Comparison of ENCODE assay signal across 9 mouse cellular contexts in genomic region chr12:8452766-8453621, GRCm38 (mm10). TPM values are rescaled to one million over a fixed set of nuclear protein-coding genes. Genes with fewer than 3 reads are reported as not detected.
DNase-seq lines count a peak whose midpoint lies in the region; ATAC-seq and TF ChIP-seq lines count a peak whose summit lies in the region.
"Had no signal": no experiment of that assay in that cellular context is flagged by ENCODE, and none has a peak within 500 bp of the region (broad histone marks: within the 10 kb centered on the region; RNA-seq: fewer than 3 reads in every experiment).

No protein-coding gene starts in this region.

- no peak overlapping the region for H3K9ac ChIP-seq in midbrain, embryonic 11.5 days (ENCODE audit: low read length)
- H3K9ac ChIP-seq in midbrain, embryonic 16.5 days (ENCODE audit: low read depth, low read length), result no peak overlapping the region
- no peak overlapping the region for H3K9ac ChIP-seq in stomach, embryonic 16.5 days (ENCODE audit: low read length)
- H3K9ac ChIP-seq: liver, embryonic 15.5 days had no signal

- peak; percentile 69 to 83 for DNase-seq in heart, adult 18-20 months
- DNase-seq in heart, postnatal 4 days, result no peak
- peak; percentile 67 for DNase-seq in midbrain, embryonic 11.5 days (ENCODE audit: low spot score, missing footprints)
- no peak for DNase-seq in adrenal gland, postnatal 4 days (ENCODE audit: low spot score in 2 of 2)
- DNase-seq in spleen, postnatal 14 days (ENCODE audit: low spot score in 2 of 2), result no peak

- 87% methylated on average over 7 of the region's 7 CpGs for WGBS in midbrain, embryonic 11.5 days
- 77% methylated on average over 7 of the region's 7 CpGs for WGBS in midbrain, embryonic 16.5 days
- 56% methylated on average over 7 of the region's 7 CpGs for WGBS in stomach, embryonic 16.5 days

- ATAC-seq in midbrain, embryonic 11.5 days (ENCODE audit: low FRiP score), result no peak
- ATAC-seq in midbrain, embryonic 16.5 days, result no peak
- no peak for ATAC-seq in stomach, embryonic 16.5 days (ENCODE audit: insufficient read depth, low FRiP score)

- no peaks in the 10 kb centered on the region for H3K9me3 ChIP-seq in midbrain, embryonic 11.5 days (ENCODE audit: control insufficient read depth, low read length)
- H3K9me3 ChIP-seq in midbrain, embryonic 16.5 days (replicated peaks; ENCODE audit: control insufficient read depth, low read length, poor library complexity, severe bottlenecking), result no peaks in the 10 kb centered on the region
- no peaks in the 10 kb centered on the region for H3K9me3 ChIP-seq in stomach, embryonic 16.5 days (replicated peaks; ENCODE audit: control insufficient read depth, low read length)
- H3K9me3 ChIP-seq: liver, embryonic 15.5 days had no signal

- H3K4me2 ChIP-seq in midbrain, embryonic 11.5 days, result no peak overlapping the region
- H3K4me2 ChIP-seq in midbrain, embryonic 16.5 days (ENCODE audit: low read length), result no peak overlapping the region
- H3K4me2 ChIP-seq in stomach, embryonic 16.5 days (ENCODE audit: low read depth, low read length), result no peak overlapping the region
- H3K4me2 ChIP-seq: liver, embryonic 15.5 days had no signal

- no peak overlapping the region for H3K4me3 ChIP-seq in midbrain, embryonic 11.5 days (ENCODE audit: low read depth, low read length)
- H3K4me3 ChIP-seq in midbrain, embryonic 16.5 days (ENCODE audit: low read depth, low read length), result no peak overlapping the region
- H3K4me3 ChIP-seq in cortical plate, adult 2 months (ENCODE audit: insufficient read depth, low read length), result no peak overlapping the region
- no peak overlapping the region for H3K4me3 ChIP-seq in stomach, embryonic 16.5 days (replicated peaks; ENCODE audit: low read length)
- H3K4me3 ChIP-seq: liver, embryonic 15.5 days had no signal

- no peaks in the 10 kb centered on the region; the same call in 1 of the 2 replicates for H3K4me1 ChIP-seq in midbrain, embryonic 11.5 days (ENCODE audit: control insufficient read depth, insufficient read depth, low read length)
- H3K4me1 ChIP-seq in midbrain, embryonic 16.5 days (ENCODE audit: control insufficient read depth, insufficient read depth, low read length), result no peaks in the 10 kb centered on the region
- H3K4me1 ChIP-seq in cortical plate, adult 2 months (ENCODE audit: control insufficient read depth, insufficient read depth, low read length), result peaks cover 27% of the 10 kb centered on the region
- H3K4me1 ChIP-seq in stomach, embryonic 16.5 days (ENCODE audit: control insufficient read depth, insufficient read depth, low read length), result peaks cover 32% of the 10 kb centered on the region

- TF ChIP-seq POLR2A in cortical plate, adult 2 months (IDR thresholded peaks at IDR 0.05; ENCODE audit: extremely low read depth, insufficient read depth, low read length), result no peak

- H3K27me3 ChIP-seq in midbrain, embryonic 11.5 days (ENCODE audit: control insufficient read depth, insufficient read depth, low read length), result no peaks in the 10 kb centered on the region
- H3K27me3 ChIP-seq in midbrain, embryonic 16.5 days (ENCODE audit: control insufficient read depth, insufficient read depth, low read depth, low read length), result no peaks in the 10 kb centered on the region
- H3K27me3 ChIP-seq in stomach, embryonic 16.5 days (ENCODE audit: control insufficient read depth, insufficient read depth, low read length), result no peaks in the 10 kb centered on the region
- H3K27me3 ChIP-seq: liver, embryonic 15.5 days had no signal

- no peak for TF ChIP-seq CTCF in cortical plate, adult 2 months (IDR thresholded peaks at IDR 0.05; ENCODE audit: extremely low read depth, insufficient read depth, low read length)

- no peaks in the 10 kb centered on the region for H3K36me3 ChIP-seq in midbrain, embryonic 11.5 days (ENCODE audit: control insufficient read depth, insufficient read depth, low read length)
- H3K36me3 ChIP-seq in midbrain, embryonic 16.5 days (ENCODE audit: control insufficient read depth, insufficient read depth, low read length), result no peaks in the 10 kb centered on the region
- H3K36me3 ChIP-seq in stomach, embryonic 16.5 days (ENCODE audit: control insufficient read depth, insufficient read depth, low read length), result no peaks in the 10 kb centered on the region
- H3K36me3 ChIP-seq: liver, embryonic 15.5 days had no signal

- H3K27ac ChIP-seq in midbrain, embryonic 11.5 days (ENCODE audit: low read depth, low read length), result no peak overlapping the region
- no peak overlapping the region for H3K27ac ChIP-seq in midbrain, embryonic 16.5 days (ENCODE audit: low read length)
- H3K27ac ChIP-seq in cortical plate, adult 2 months (ENCODE audit: insufficient read depth, low read length), result 0 out of 2 replicates have a peak overlapping the region, but pooled peaks have one; percentile 2
- peak overlapping the region; percentile 61 for H3K27ac ChIP-seq in stomach, embryonic 16.5 days (ENCODE audit: low read length)
- H3K27ac ChIP-seq: liver, embryonic 15.5 days had no signal

RNA-seq across cellular contexts. Expression of gene Rhob, which starts 46.8 kb away (rescaled TPM):
- total RNA-seq in heart, adult 18-20 months (2021), result 100 to 1,000 TPM; 165 to 172 TPM
- 100 to 1,000 TPM; 124 to 128 TPM for total RNA-seq in heart, postnatal 4 days (2021)
- polyA plus RNA-seq in midbrain, embryonic 11.5 days (2014; fragmentation: Nextera tagmentation; extraction: Ambion mirVana), result 58.4 and 59.8 TPM in 2 replicates
- polyA plus RNA-seq in midbrain, embryonic 16.5 days (2015; fragmentation: Nextera tagmentation; extraction: Ambion mirVana), result 75.7 and 80.0 TPM in 2 replicates
- polyA plus RNA-seq in cortical plate, adult 2 months (2012; rRNA removed), result 353 and 368 TPM in 2 replicates
- 32.0 and 34.3 TPM in 2 replicates for polyA plus RNA-seq in stomach, embryonic 16.5 days (2015; fragmentation: Nextera tagmentation; extraction: Ambion mirVana)
- 100 to 1,000 TPM; 176 to 206 TPM for total RNA-seq in adrenal gland, postnatal 4 days (2021)

Comparison
In these comparisons a context has a peak if more than half of its experiments do, and no peak if none do; other contexts are left out.
1. DNase-seq: peak in heart, adult 18-20 months (2 of 2) and midbrain, embryonic 11.5 days (single experiment); none in heart, postnatal 4 days (single experiment), adrenal gland, postnatal 4 days (0 of 2) and spleen, postnatal 14 days (0 of 2).
2. H3K27ac ChIP-seq: peak in cortical plate, adult 2 months (single experiment) and stomach, embryonic 16.5 days (single experiment); none in midbrain, embryonic 11.5 days (single experiment) and midbrain, embryonic 16.5 days (single experiment).